Mouse (Mus musculus) cerebellum, adult 2 months (tissue): ENCODE measurements at regions not wholly inside any gene's neighbourhood (a gene's known extent, or its start where the extent isn't known, plus 50 kb on each side); places are given as distances from the start of the nearest gene placed in this dataset.

Experiments used
- CTCF ChIP-seq: fragments of 200-500 bp; IDR thresholded peaks from 2 replicates; pipeline ENCODE4 v1.5.1; 2011; ENCODE audit warnings: low read depth, mild to moderate bottlenecking, control low read depth, low read length, moderate library complexity, borderline replicate concordance; ENCODE audit not compliant: insufficient read depth
- POLR2A ChIP-seq: fragments of 200-500 bp; IDR thresholded peaks from 2 replicates; pipeline ENCODE4 v1.6.1; 2011; ENCODE audit warnings: low read length, control low read depth, borderline replicate concordance; ENCODE audit not compliant: insufficient read depth

- no peak for TF ChIP-seq POLR2A
- no peak for TF ChIP-seq CTCF
Measured at GRCm38 (mm10) chr6:14632837-14633236, 122.2 kb downstream of the Ppp1r3a start.
